Mouse (Mus musculus): ENCODE data around the gene Il27. TPM values are rescaled to one million over a fixed set of nuclear protein-coding genes. Genes with fewer than 3 reads are reported as not detected.
A peak's percentile ranks its signal among the peaks of the same experiment; 100 is the strongest.

The Il27 gene
- polyA plus RNA-seq, 1 experiment from 2014 or later: not detected

DNA sequence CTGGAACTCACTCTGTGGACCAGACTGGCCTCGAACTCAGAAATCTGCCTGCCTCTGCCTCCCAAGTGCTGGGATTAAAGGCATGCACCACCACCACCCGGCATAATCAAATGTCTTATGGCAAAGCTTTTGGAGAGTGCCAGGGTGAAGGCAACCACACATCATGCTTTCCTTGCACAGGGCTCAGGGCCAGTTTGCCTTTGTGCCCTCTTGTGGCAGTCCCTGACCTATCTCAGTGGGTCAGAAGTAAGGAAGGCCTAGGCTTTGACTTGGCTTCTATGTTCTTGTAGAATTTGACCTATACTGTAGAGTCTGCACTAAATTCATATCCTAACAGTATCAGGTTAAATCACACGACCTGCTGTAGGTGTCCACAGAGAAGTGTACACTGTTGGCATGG lies 22.0 kb upstream of the Il27 start:
- no peaks in the 10 kb centered on the region for H3K9me3 ChIP-seq (ENCODE audit: control insufficient read depth, low read length)
- WGBS: 71% methylated on average over 3 of the region's 3 CpGs
- DNase-seq (ENCODE audit: low spot score) (no peak), ATAC-seq (ENCODE audit: low read depth) (no peak)
- H3K4me3 ChIP-seq (ENCODE audit: low read depth, low read length): no peak overlapping the region
- H3K27me3 ChIP-seq (replicated peaks; ENCODE audit: control insufficient read depth, insufficient read depth, low read length): no peaks in the 10 kb centered on the region
- no peaks in the 10 kb centered on the region for H3K36me3 ChIP-seq (ENCODE audit: control insufficient read depth, insufficient read depth, low read length)
- H3K4me2 ChIP-seq (ENCODE audit: low read depth, low read length): no peak overlapping the region
- H3K9ac ChIP-seq (ENCODE audit: low read depth, low read length): no peak overlapping the region
- no peak overlapping the region for H3K27ac ChIP-seq (replicated peaks; ENCODE audit: low read depth, low read length)
- no peaks in the 10 kb centered on the region for H3K4me1 ChIP-seq (ENCODE audit: control insufficient read depth, insufficient read depth, low read length)

DNA sequence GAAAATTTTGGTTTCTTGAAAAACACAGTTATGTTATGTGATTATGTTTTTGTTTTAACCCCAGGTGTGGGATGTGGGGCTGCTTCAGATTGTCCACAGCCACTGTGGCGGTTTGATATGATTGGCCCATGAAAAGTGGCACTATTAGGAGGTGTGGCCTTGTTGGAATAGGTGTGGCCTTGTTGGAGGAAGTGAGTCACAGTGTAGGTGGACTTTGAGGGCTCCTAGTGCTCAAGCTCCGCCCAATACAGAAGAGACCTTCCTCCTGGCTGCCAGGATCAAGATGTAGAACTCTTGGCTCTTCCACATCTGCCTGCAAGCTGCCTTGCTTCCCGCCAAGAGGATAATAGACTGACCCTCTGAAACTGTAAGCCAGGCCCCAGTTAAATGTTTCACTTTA lies 18.0 kb upstream of the Il27 start:
- H3K4me1 ChIP-seq (ENCODE audit: control insufficient read depth, insufficient read depth, low read length): no peaks in the 10 kb centered on the region
- H3K36me3 ChIP-seq (ENCODE audit: control insufficient read depth, insufficient read depth, low read length): no peaks in the 10 kb centered on the region
- H3K9me3 ChIP-seq (ENCODE audit: control insufficient read depth, low read length): no peaks in the 10 kb centered on the region
- no peaks in the 10 kb centered on the region for H3K27me3 ChIP-seq (replicated peaks; ENCODE audit: control insufficient read depth, insufficient read depth, low read length)
- no peak overlapping the region for H3K27ac ChIP-seq (replicated peaks; ENCODE audit: low read depth, low read length)
- H3K4me3 ChIP-seq (ENCODE audit: low read depth, low read length): no peak overlapping the region
- no peak for ATAC-seq (ENCODE audit: low read depth)
- H3K9ac ChIP-seq (ENCODE audit: low read depth, low read length): no peak overlapping the region
- 84% methylated on average over 3 of the region's 3 CpGs for WGBS
- no peak overlapping the region for H3K4me2 ChIP-seq (ENCODE audit: low read depth, low read length)
- DNase-seq (ENCODE audit: low spot score): no peak

DNA sequence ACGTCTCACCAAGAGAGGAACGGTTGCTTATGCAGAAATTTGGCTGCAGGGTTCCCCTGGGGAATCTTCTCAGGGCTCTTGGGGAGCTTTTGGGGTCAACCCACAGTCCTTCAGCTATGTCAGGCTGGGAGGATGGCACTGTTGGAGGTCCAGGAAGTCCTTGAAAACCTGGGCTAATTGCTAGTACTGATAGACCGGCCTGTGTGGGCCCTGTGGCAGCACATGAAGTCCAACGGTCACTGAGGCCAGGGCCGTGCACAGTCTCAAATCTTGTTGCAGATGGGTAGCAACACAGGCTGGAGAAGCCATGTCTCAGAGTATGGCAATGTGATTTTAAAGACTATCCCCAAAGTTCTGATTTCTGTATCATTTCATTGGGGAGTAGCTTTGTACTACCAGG lies 13.1 kb upstream of the Il27 start:
- WGBS: 77% methylated on average over 5 of the region's 5 CpGs
- Histone ChIP-seq H3K4me2 (ENCODE audit: low read depth, low read length) (no peak overlapping the region), H3K36me3 (ENCODE audit: control insufficient read depth, insufficient read depth, low read length) (no peaks in the 10 kb centered on the region), H3K4me1 (ENCODE audit: control insufficient read depth, insufficient read depth, low read length) (no peaks in the 10 kb centered on the region), H3K9me3 (ENCODE audit: control insufficient read depth, low read length) (no peaks in the 10 kb centered on the region), H3K27me3 (replicated peaks; ENCODE audit: control insufficient read depth, insufficient read depth, low read length) (no peaks in the 10 kb centered on the region), H3K27ac (replicated peaks; ENCODE audit: low read depth, low read length) (no peak overlapping the region), H3K4me3 (ENCODE audit: low read depth, low read length) (no peak overlapping the region), H3K9ac (ENCODE audit: low read depth, low read length) (no peak overlapping the region)
- ATAC-seq (ENCODE audit: low read depth) (no peak), DNase-seq (ENCODE audit: low spot score) (no peak)

DNA sequence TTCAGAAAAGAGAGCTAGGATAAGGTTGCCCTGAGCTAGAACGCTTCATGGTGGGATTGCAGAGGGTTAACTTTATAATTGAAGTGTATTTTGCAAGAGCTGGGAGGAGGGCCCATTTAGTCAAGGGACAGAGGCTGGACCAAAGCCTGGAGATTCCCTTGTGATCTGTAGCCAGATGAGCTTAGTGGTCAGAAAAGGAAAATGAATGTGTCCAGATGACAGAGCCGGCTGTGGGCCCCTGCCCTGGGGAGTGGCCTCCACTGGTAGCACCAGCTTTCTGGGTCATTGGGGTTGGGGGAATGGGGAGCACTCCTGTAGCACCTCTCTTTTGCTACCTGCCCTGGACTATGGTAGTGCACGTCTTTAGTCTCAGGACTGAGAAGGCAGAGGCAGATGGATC lies 12.3 kb upstream of the Il27 start:
- H3K36me3 ChIP-seq (ENCODE audit: control insufficient read depth, insufficient read depth, low read length): no peaks in the 10 kb centered on the region
- no peak overlapping the region for H3K4me2 ChIP-seq (ENCODE audit: low read depth, low read length)
- H3K4me3 ChIP-seq (ENCODE audit: low read depth, low read length): no peak overlapping the region
- 63% methylated on average over 3 of the region's 3 CpGs for WGBS
- no peak overlapping the region for H3K27ac ChIP-seq (replicated peaks; ENCODE audit: low read depth, low read length)
- ATAC-seq (ENCODE audit: low read depth) (no peak), DNase-seq (ENCODE audit: low spot score) (peak; percentile 44)
- no peaks in the 10 kb centered on the region for H3K9me3 ChIP-seq (ENCODE audit: control insufficient read depth, low read length)
- H3K4me1 ChIP-seq (ENCODE audit: control insufficient read depth, insufficient read depth, low read length): no peaks in the 10 kb centered on the region
- no peaks in the 10 kb centered on the region for H3K27me3 ChIP-seq (replicated peaks; ENCODE audit: control insufficient read depth, insufficient read depth, low read length)
- no peak overlapping the region for H3K9ac ChIP-seq (ENCODE audit: low read depth, low read length)

DNA sequence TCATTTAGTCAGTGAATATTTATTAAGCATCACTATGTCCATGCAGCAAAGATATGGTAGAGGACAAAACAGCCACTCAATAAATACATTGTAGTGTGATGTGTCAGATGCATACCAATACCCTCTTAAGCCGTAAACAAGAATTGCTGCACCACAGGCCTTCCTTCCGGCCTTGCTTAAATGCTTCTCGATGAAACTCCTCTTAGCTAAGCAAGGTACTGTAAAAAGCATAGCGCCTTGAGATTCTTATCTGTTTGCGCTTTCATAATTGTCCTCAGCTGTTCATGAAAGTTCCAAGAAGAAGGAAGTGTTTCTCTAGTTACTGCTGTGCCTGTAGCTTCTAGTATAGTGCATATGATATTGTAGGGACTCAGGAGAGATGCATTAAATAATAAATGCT lies 11.9 kb upstream of the Il27 start:
- WGBS: 57% methylated on average over 5 of the region's 5 CpGs
- Histone ChIP-seq H3K27ac (replicated peaks; ENCODE audit: low read depth, low read length) (no peak overlapping the region), H3K9me3 (ENCODE audit: control insufficient read depth, low read length) (no peaks in the 10 kb centered on the region), H3K9ac (ENCODE audit: low read depth, low read length) (no peak overlapping the region), H3K4me1 (ENCODE audit: control insufficient read depth, insufficient read depth, low read length) (no peaks in the 10 kb centered on the region), H3K4me3 (ENCODE audit: low read depth, low read length) (no peak overlapping the region), H3K36me3 (ENCODE audit: control insufficient read depth, insufficient read depth, low read length) (no peaks in the 10 kb centered on the region), H3K4me2 (ENCODE audit: low read depth, low read length) (no peak overlapping the region), H3K27me3 (replicated peaks; ENCODE audit: control insufficient read depth, insufficient read depth, low read length) (no peaks in the 10 kb centered on the region)
- no peak for ATAC-seq (ENCODE audit: low read depth)
- no peak for DNase-seq (ENCODE audit: low spot score)

DNA sequence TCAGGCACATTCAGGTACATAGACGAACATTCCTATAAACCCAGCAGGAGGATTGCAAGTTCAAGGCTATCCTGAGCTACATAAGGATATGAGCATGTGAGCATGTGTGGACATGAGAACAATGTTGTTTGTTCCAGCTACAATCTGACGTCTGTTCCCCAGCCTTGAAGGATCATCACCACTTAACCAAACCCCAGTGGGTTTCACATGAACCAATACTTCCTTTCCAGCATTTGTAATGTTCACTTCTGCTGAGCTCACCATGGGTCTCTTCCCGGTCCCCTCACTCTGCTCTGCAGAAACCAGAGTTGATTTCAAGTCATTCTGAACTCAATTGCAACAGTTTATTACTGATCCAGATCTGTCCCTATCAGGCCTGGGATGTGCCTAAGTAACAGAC lies 7.9 kb upstream of the Il27 start:
- ATAC-seq (ENCODE audit: low read depth): no peak
- Histone ChIP-seq H3K9me3 (ENCODE audit: control insufficient read depth, low read length) (no peaks in the 10 kb centered on the region), H3K27me3 (replicated peaks; ENCODE audit: control insufficient read depth, insufficient read depth, low read length) (no peaks in the 10 kb centered on the region), H3K9ac (ENCODE audit: low read depth, low read length) (no peak overlapping the region), H3K4me1 (ENCODE audit: control insufficient read depth, insufficient read depth, low read length) (no peaks in the 10 kb centered on the region), H3K4me2 (ENCODE audit: low read depth, low read length) (no peak overlapping the region), H3K27ac (replicated peaks; ENCODE audit: low read depth, low read length) (no peak overlapping the region), H3K4me3 (ENCODE audit: low read depth, low read length) (no peak overlapping the region), H3K36me3 (ENCODE audit: control insufficient read depth, insufficient read depth, low read length) (no peaks in the 10 kb centered on the region)
- DNase-seq (ENCODE audit: low spot score): no peak
- WGBS: 77% methylated on average over 3 of the region's 3 CpGs

DNA sequence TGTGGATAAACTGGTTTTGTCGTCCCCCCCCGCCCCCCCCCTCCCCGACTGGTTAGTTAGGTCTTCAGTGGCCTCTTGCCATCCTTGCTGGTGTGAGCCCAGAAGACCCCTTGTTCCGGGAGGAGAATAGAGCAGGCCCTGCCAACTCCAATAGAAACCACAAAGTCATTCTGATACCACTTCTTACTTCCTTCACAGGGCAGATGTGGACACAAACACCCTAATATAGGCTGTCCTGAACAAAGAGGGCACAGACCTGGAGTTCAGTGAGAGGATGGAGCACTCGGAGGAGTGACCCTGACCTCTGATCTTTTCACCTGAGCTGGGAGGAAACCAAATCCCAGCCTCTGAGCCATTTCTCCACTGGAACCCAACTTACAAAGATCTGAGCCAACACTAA lies 7.2 kb upstream of the Il27 start:
- Histone ChIP-seq H3K9me3 (ENCODE audit: control insufficient read depth, low read length) (no peaks in the 10 kb centered on the region), H3K9ac (ENCODE audit: low read depth, low read length) (no peak overlapping the region), H3K36me3 (ENCODE audit: control insufficient read depth, insufficient read depth, low read length) (no peaks in the 10 kb centered on the region), H3K4me2 (ENCODE audit: low read depth, low read length) (no peak overlapping the region), H3K4me3 (ENCODE audit: low read depth, low read length) (no peak overlapping the region), H3K27me3 (replicated peaks; ENCODE audit: control insufficient read depth, insufficient read depth, low read length) (no peaks in the 10 kb centered on the region), H3K27ac (replicated peaks; ENCODE audit: low read depth, low read length) (no peak overlapping the region), H3K4me1 (ENCODE audit: control insufficient read depth, insufficient read depth, low read length) (no peaks in the 10 kb centered on the region)
- DNase-seq (ENCODE audit: low spot score): no peak
- 31% methylated on average over 4 of the region's 5 CpGs for WGBS
- no peak for ATAC-seq (ENCODE audit: low read depth)

DNA sequence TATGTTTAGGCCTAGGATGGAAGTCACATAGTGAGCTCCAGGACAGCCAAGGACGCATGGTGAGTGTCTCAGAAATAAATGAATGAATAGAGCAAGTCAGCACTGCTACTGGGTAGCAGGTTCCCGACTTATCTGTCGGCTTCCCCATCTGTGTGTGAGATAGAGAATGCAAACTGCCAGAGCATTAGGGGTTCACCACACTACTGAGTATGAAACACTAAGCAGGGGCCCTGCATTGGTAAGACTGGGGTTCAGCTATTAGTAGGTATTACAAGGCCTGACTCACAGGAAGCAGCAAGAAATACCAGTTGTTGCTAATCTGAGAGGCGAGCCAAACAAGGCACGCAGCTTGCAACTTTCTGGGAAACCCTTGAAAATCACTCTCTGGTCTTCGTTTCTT lies 4.2 kb upstream of the Il27 start:
- no peaks in the 10 kb centered on the region for H3K9me3 ChIP-seq (ENCODE audit: control insufficient read depth, low read length)
- 77% methylated on average over 6 of the region's 6 CpGs for WGBS
- H3K4me2 ChIP-seq (ENCODE audit: low read depth, low read length): no peak overlapping the region
- no peaks in the 10 kb centered on the region for H3K27me3 ChIP-seq (replicated peaks; ENCODE audit: control insufficient read depth, insufficient read depth, low read length)
- H3K9ac ChIP-seq (ENCODE audit: low read depth, low read length): no peak overlapping the region
- no peak for ATAC-seq (ENCODE audit: low read depth)
- no peak overlapping the region for H3K4me3 ChIP-seq (ENCODE audit: low read depth, low read length)
- H3K4me1 ChIP-seq (ENCODE audit: control insufficient read depth, insufficient read depth, low read length): no peaks in the 10 kb centered on the region
- H3K27ac ChIP-seq (replicated peaks; ENCODE audit: low read depth, low read length): no peak overlapping the region
- H3K36me3 ChIP-seq (ENCODE audit: control insufficient read depth, insufficient read depth, low read length): no peaks in the 10 kb centered on the region
- no peak for DNase-seq (ENCODE audit: low spot score)

DNA sequence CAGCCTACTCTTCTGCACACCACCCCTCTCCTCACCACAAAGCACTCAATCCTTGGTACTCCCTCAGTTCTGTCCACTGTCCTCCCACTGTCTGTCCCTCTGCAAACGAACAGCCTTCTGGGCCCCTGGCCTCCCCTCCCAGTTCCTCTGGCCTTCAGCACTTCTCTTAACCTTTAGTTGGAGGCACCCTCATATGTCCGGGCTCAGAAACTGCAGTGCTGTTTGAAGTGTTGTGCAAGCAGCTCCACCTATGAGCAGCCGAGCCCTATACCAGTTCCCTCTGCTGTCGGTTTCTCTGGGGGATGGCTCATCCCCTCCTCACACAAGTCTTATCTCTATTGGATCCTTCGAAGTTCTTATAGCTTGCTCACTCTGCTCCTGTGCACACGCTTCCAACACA lies 1.7 kb upstream of the Il27 start:
- Histone ChIP-seq H3K4me3 (ENCODE audit: low read depth, low read length) (no peak overlapping the region), H3K36me3 (ENCODE audit: control insufficient read depth, insufficient read depth, low read length) (no peaks in the 10 kb centered on the region), H3K27me3 (replicated peaks; ENCODE audit: control insufficient read depth, insufficient read depth, low read length) (no peaks in the 10 kb centered on the region; the same call in 1 of the 2 replicates), H3K9me3 (ENCODE audit: control insufficient read depth, low read length) (no peaks in the 10 kb centered on the region), H3K27ac (replicated peaks; ENCODE audit: low read depth, low read length) (no peak overlapping the region), H3K4me1 (ENCODE audit: control insufficient read depth, insufficient read depth, low read length) (no peaks in the 10 kb centered on the region), H3K9ac (ENCODE audit: low read depth, low read length) (no peak overlapping the region), H3K4me2 (ENCODE audit: low read depth, low read length) (no peak overlapping the region)
- ATAC-seq (ENCODE audit: low read depth) (no peak), DNase-seq (ENCODE audit: low spot score) (no peak)
- 57% methylated on average over 6 of the region's 6 CpGs for WGBS

Data from embryonic facial prominence, embryonic 14.5 days (tissue).